Mouse (Mus musculus) kidney, adult 2 months (tissue): Measurements from ENCODE around the gene Timp4.

Source experiments
- CTCF ChIP-seq: fragments of 200-500 bp; conservative IDR thresholded peaks from 2 replicates; pipeline ENCODE4 v1.5.1; 2011; ENCODE audit warnings: low read depth, mild to moderate bottlenecking, control low read depth, low read length, moderate library complexity, mixed read lengths; ENCODE audit not compliant: insufficient read depth, insufficient read length
- POLR2A ChIP-seq: fragments of 200-500 bp; IDR thresholded peaks from one replicate; pipeline ENCODE4 v1.6.1; 2011; ENCODE audit warnings: low read depth, low read length, control low read depth

DNA sequence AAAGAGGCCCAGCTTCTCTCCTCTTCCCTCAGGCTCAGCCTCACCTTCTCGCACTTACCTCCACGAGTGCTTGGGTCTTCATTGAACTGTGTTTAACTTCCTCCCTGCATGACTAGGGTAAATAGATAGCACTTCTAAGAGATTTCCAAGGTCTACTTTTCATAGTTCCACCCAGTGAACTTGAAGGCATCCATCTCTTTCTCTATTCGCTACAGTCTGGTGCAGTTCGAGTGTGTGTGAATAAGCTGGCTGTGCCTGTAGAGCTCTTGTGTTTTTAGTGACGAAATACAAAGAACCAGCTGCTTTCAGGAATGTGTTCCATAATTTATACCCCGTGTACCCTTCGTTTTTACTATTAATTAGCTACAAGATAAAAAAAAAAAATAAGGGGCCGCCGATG is 22.7 kb upstream of the Timp4 start:
- no peak for TF ChIP-seq CTCF
- no peak for TF ChIP-seq POLR2A
